In the genomic region with DNA sequence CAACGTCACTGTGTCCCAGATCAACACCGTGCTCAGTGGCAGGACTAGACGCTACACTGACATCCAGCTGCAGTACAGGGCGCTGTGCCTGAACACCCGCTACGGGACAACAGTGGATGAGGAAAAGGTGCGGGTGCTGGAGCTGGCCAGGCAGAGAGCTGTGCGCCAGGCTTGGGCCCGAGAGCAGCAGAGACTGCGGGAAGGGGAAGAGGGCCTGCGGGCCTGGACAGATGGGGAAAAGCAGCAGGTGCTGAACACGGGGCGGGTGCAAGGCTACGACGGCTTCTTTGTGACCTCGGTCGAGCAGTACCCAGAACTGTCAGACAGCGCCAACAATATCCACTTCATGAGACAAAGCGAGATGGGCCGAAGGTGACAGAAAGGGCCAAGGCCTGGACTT, we compare ENCODE assay signal across 20 mouse cellular contexts. TPM values are rescaled to one million over a fixed set of nuclear protein-coding genes. Genes with fewer than 3 reads are reported as not detected.
DNase-seq lines count a peak whose midpoint lies in the region; ATAC-seq and TF ChIP-seq lines count a peak whose summit lies in the region.
"Had no signal": no experiment of that assay in that cellular context is flagged by ENCODE, and none has a peak within 500 bp of the region (broad histone marks: within the 10 kb centered on the region; RNA-seq: fewer than 3 reads in every experiment).

No protein-coding gene starts in this region.

- peaks cover 3% of the 10 kb centered on the region for H3K4me1 ChIP-seq in forebrain, embryonic 11.5 days (replicated peaks; ENCODE audit: control insufficient read depth, insufficient read depth, low read length)
- peaks cover 68% of the 10 kb centered on the region for H3K4me1 ChIP-seq in forebrain, embryonic 10.5 days
- peaks cover 63% of the 10 kb centered on the region for H3K4me1 ChIP-seq in midbrain, embryonic 10.5 days
- no peaks in the 10 kb centered on the region for H3K4me1 ChIP-seq in midbrain, postnatal 0 days (ENCODE audit: insufficient read depth, low read length)
- no peaks in the 10 kb centered on the region for H3K4me1 ChIP-seq in stomach, postnatal 0 days (replicated peaks; ENCODE audit: control insufficient read depth, insufficient read depth)
- H3K4me1 ChIP-seq: intestine, embryonic 15.5 days had no signal

- 92% methylated on average over 20 of the region's 20 CpGs for WGBS in forebrain, embryonic 11.5 days
- 90% methylated on average over 20 of the region's 20 CpGs for WGBS in forebrain, embryonic 10.5 days
- 90% methylated on average over 20 of the region's 20 CpGs for WGBS in midbrain, embryonic 10.5 days
- WGBS in midbrain, postnatal 0 days = 88% methylated on average over 20 of the region's 20 CpGs
- WGBS in stomach, postnatal 0 days = 91% methylated on average over 20 of the region's 20 CpGs

- no peak for TF ChIP-seq EP300 in stomach, postnatal 0 days (optimal IDR thresholded peaks at IDR 0.05)

- H3K4me2 ChIP-seq in forebrain, embryonic 11.5 days (ENCODE audit: low read depth, low read length, severe bottlenecking) = no peak overlapping the region
- no peak overlapping the region for H3K4me2 ChIP-seq in midbrain, postnatal 0 days (ENCODE audit: low read depth, low read length, poor library complexity, severe bottlenecking)
- no peak overlapping the region for H3K4me2 ChIP-seq in stomach, postnatal 0 days (replicated peaks; ENCODE audit: low read depth)
- H3K4me2 ChIP-seq: intestine, embryonic 15.5 days; limb, embryonic 12.5 days; liver, embryonic 11.5 days had no signal

- no peaks in the 10 kb centered on the region for H3K27me3 ChIP-seq in forebrain, embryonic 11.5 days (ENCODE audit: control insufficient read depth, insufficient read depth, low read length)
- no peaks in the 10 kb centered on the region for H3K27me3 ChIP-seq in forebrain, embryonic 10.5 days (ENCODE audit: poor library complexity, severe bottlenecking)
- H3K27me3 ChIP-seq in midbrain, embryonic 10.5 days (ENCODE audit: low read depth, poor library complexity, severe bottlenecking) = no peaks in the 10 kb centered on the region
- no peaks in the 10 kb centered on the region for H3K27me3 ChIP-seq in midbrain, postnatal 0 days (ENCODE audit: insufficient read depth, low read length)
- H3K27me3 ChIP-seq in stomach, postnatal 0 days (ENCODE audit: control insufficient read depth, insufficient read depth, low read length) = no peaks in the 10 kb centered on the region
- H3K27me3 ChIP-seq: intestine, embryonic 15.5 days; limb, embryonic 12.5 days had no signal

- 0 out of 2 replicates have a peak, but pooled peaks have one; percentile 11 for ATAC-seq in forebrain, embryonic 11.5 days (replicated peaks; ENCODE audit: low FRiP score)
- no peak for ATAC-seq in midbrain, postnatal 0 days (ENCODE audit: low FRiP score)
- ATAC-seq in stomach, postnatal 0 days (ENCODE audit: low FRiP score, low TSS enrichment) = peak; percentile 39; the same call in 1 of the 2 replicates
- ATAC-seq: intestine, embryonic 15.5 days; liver, postnatal 0 days; midbrain, embryonic 16.5 days had no signal

- H3K4me3 ChIP-seq in forebrain, embryonic 11.5 days (ENCODE audit: low read depth, low read length) = no peak overlapping the region
- no peak overlapping the region for H3K4me3 ChIP-seq in forebrain, embryonic 10.5 days
- no peak overlapping the region for H3K4me3 ChIP-seq in midbrain, embryonic 10.5 days
- H3K4me3 ChIP-seq in midbrain, postnatal 0 days (ENCODE audit: low read depth, low read length) = no peak overlapping the region
- no peak overlapping the region for H3K4me3 ChIP-seq in stomach, postnatal 0 days (ENCODE audit: low read depth, low read length)
- H3K4me3 ChIP-seq: heart, embryonic 10.5 days; intestine, embryonic 15.5 days; limb, embryonic 12.5 days had no signal

- no peaks in the 10 kb centered on the region for H3K36me3 ChIP-seq in forebrain, embryonic 11.5 days (ENCODE audit: control insufficient read depth, insufficient read depth, low read length)
- H3K36me3 ChIP-seq in forebrain, embryonic 10.5 days (replicated peaks) = peaks cover 58% of the 10 kb centered on the region
- H3K36me3 ChIP-seq in midbrain, embryonic 10.5 days = peaks cover 59% of the 10 kb centered on the region
- H3K36me3 ChIP-seq in midbrain, postnatal 0 days (ENCODE audit: insufficient read depth, low read length) = peaks cover 12% of the 10 kb centered on the region; the same call in 1 of the 2 replicates
- H3K36me3 ChIP-seq in stomach, postnatal 0 days (ENCODE audit: control insufficient read depth, insufficient read depth, low read length) = no peaks in the 10 kb centered on the region
- H3K36me3 ChIP-seq: intestine, embryonic 15.5 days had no signal

- H3K9me3 ChIP-seq in forebrain, embryonic 11.5 days (ENCODE audit: control insufficient read depth, low read length) = no peaks in the 10 kb centered on the region
- no peaks in the 10 kb centered on the region for H3K9me3 ChIP-seq in forebrain, embryonic 10.5 days
- H3K9me3 ChIP-seq in midbrain, embryonic 10.5 days (replicated peaks) = no peaks in the 10 kb centered on the region
- H3K9me3 ChIP-seq in midbrain, postnatal 0 days (ENCODE audit: low read length) = no peaks in the 10 kb centered on the region
- no peaks in the 10 kb centered on the region for H3K9me3 ChIP-seq in stomach, postnatal 0 days (ENCODE audit: control insufficient read depth, low read length)
- H3K9me3 ChIP-seq: heart, embryonic 10.5 days; intestine, embryonic 15.5 days; limb, embryonic 12.5 days had no signal

- no peak overlapping the region for H3K9ac ChIP-seq in forebrain, embryonic 11.5 days (ENCODE audit: low read length)
- no peak overlapping the region for H3K9ac ChIP-seq in midbrain, postnatal 0 days (replicated peaks; ENCODE audit: low read length, poor library complexity, severe bottlenecking)
- H3K9ac ChIP-seq in stomach, postnatal 0 days (ENCODE audit: low read length) = no peak overlapping the region
- H3K9ac ChIP-seq: intestine, embryonic 15.5 days; limb, embryonic 12.5 days; liver, postnatal 0 days had no signal

- TF ChIP-seq CTCF in midbrain, postnatal 0 days (IDR thresholded peaks at IDR 0.05) = no peak
- TF ChIP-seq CTCF in stomach, postnatal 0 days (IDR thresholded peaks at IDR 0.05; ENCODE audit: low read depth) = no peak

- DNase-seq in forebrain, embryonic 11.5 days (ENCODE audit: low spot score) = peak; percentile 53
- DNase-seq in forebrain, embryonic 10.5 days (ENCODE audit: extremely low spot score, low spot score) = no peak
- no peak for DNase-seq in midbrain, embryonic 10.5 days (ENCODE audit: low spot score)
- DNase-seq in midbrain, postnatal 0 days (ENCODE audit: low spot score) = no peak
- peak; percentile 55 for DNase-seq in ZHBTc4 (ENCODE audit: low read depth, low spot score)
- no peak for DNase-seq in stomach, postnatal 0 days (ENCODE audit: low spot score)
- DNase-seq in adrenal gland, adult 8-10 months = no peak
- DNase-seq: adrenal gland, postnatal 10 days; cerebellum, adult 9-10 months; kidney, adult 8-10 months; kidney, postnatal 10 days; liver, postnatal 0 days; lung, postnatal 10 days; thymus, adult 2 months; thymus, postnatal 4 days had no signal

- no peak overlapping the region for H3K27ac ChIP-seq in forebrain, embryonic 11.5 days (ENCODE audit: low read depth, low read length)
- no peak overlapping the region for H3K27ac ChIP-seq in forebrain, embryonic 10.5 days
- H3K27ac ChIP-seq in midbrain, embryonic 10.5 days (replicated peaks) = 0 out of 2 replicates have a peak overlapping the region, but pooled peaks have one; percentile 53
- H3K27ac ChIP-seq in midbrain, postnatal 0 days (ENCODE audit: low read depth, low read length) = no peak overlapping the region
- H3K27ac ChIP-seq in stomach, postnatal 0 days (replicated peaks) = no peak overlapping the region
- H3K27ac ChIP-seq: heart, embryonic 10.5 days; intestine, embryonic 15.5 days; limb, embryonic 12.5 days had no signal

RNA-seq across cellular contexts. Expression of gene Nars2, which starts 45.1 kb away (rescaled TPM):
- 28.2 and 29.6 TPM in 2 replicates for polyA plus RNA-seq in forebrain, embryonic 11.5 days (2014; fragmentation: Nextera tagmentation; extraction: Ambion mirVana)
- polyA plus RNA-seq in forebrain, embryonic 10.5 days (2016; fragmentation: Nextera tagmentation; extraction: Ambion mirVana) = 28.0 and 30.0 TPM in 2 replicates
- 24.4 and 26.1 TPM in 2 replicates for polyA plus RNA-seq in midbrain, embryonic 10.5 days (2016; fragmentation: Nextera tagmentation; extraction: Ambion mirVana)
- 5.4 and 13.9 TPM in 2 replicates for total RNA-seq in midbrain, postnatal 0 days (2014; rRNA removed)
- 13.2 and 14.9 TPM in 2 replicates for polyA plus RNA-seq in midbrain, postnatal 0 days (2015; fragmentation: Nextera tagmentation; extraction: Ambion mirVana)
- polyA plus RNA-seq in stomach, postnatal 0 days (2015; fragmentation: Nextera tagmentation; extraction: Ambion mirVana) = 14.5 and 17.2 TPM in 2 replicates
- total RNA-seq in adrenal gland, adult 8-10 months (2022) = 10 to 100 TPM; 20.5 to 30.9 (median 24.3) TPM

Comparison
In these comparisons a context has a peak if more than half of its experiments do, and no peak if none do; other contexts are left out.
1. DNase-seq: peak in forebrain, embryonic 11.5 days (single experiment) and ZHBTc4 (single experiment); none in forebrain, embryonic 10.5 days (single experiment), midbrain, embryonic 10.5 days (single experiment), midbrain, postnatal 0 days (single experiment), stomach, postnatal 0 days (single experiment) and adrenal gland, adult 8-10 months (single experiment).